Mouse (Mus musculus) heart, adult 2 months (tissue): Measurements from ENCODE around the gene Gm45623.

ENCODE experiments used
- CTCF ChIP-seq: fragments of 200-600 bp; IDR thresholded peaks from 2 replicates; pipeline ENCODE4 v1.8.1; 2022; ENCODE audit warnings: antibody characterized with exemption, mild to moderate bottlenecking, moderate library complexity
- POLR2A ChIP-seq: fragments of 200-500 bp; IDR thresholded peaks from 2 replicates; pipeline ENCODE4 v1.6.1; 2011; ENCODE audit warnings: mild to moderate bottlenecking, low read depth, low read length, control low read depth; ENCODE audit not compliant: insufficient read depth

DNA sequence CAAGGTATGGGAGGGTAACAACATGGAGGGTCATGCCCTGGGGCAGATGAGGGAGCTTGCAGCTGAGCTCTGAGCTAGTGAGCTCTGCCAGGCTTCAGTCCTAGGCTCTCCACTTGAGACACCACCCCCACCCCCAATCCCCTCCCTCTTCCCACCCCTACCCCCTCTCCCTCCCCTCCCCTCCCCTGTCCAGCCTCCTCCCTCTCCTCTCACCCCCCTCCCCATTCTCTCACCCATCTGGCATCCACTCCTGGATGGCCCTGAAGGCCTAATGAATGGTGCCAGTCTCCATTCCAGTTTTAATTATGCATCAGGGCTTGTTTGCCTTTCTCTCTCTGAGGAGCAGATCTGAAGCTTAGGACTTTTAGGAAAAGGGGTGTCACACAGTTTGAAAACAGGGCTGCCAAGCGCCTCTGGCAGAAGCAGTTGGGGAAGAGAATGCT, 16.5 kb upstream of the Gm45623 start:
- TF ChIP-seq POLR2A, result no peak
- no peak for TF ChIP-seq CTCF
